Mouse (Mus musculus) neural tube, embryonic 15.5 days (tissue): ENCODE results near the gene Trp53tg5. TPM values are rescaled to one million over a fixed set of nuclear protein-coding genes. Genes with fewer than 3 reads are reported as not detected.

ENCODE experiments used
- ATAC-seq: fragments of 200-750 bp; cut with Nextera tagmentation; 2 replicates; pipeline ENCODE4 v1.8.0; 2017; ENCODE audit warnings: mild to moderate bottlenecking, moderate TSS enrichment, moderate library complexity; ENCODE audit not compliant: low FRiP score
- H3K27ac ChIP-seq: fragments of 300-500 bp; sonication (generic); replicated peaks from 2 replicates; pipeline ENCODE4 v1.5.1; 2015; ENCODE audit warnings: mild to moderate bottlenecking, inconsistent platforms
- H3K27me3 ChIP-seq: fragments of 300-500 bp; sonication (generic); replicated peaks from 2 replicates; pipeline ENCODE4 v1.6.1; 2015; ENCODE audit warnings: inconsistent platforms
- H3K36me3 ChIP-seq: fragments of 300-500 bp; sonication (generic); 2 replicates; pipeline ENCODE4 v1.6.1; 2015; ENCODE audit warnings: inconsistent platforms
- H3K4me1 ChIP-seq: fragments of 300-500 bp; sonication (generic); 2 replicates; pipeline ENCODE4 v1.6.1; 2015; ENCODE audit warnings: inconsistent platforms
- H3K4me2 ChIP-seq: fragments of 300-500 bp; sonication (generic); 2 replicates; pipeline ENCODE4 v1.6.1; 2015; ENCODE audit warnings: inconsistent platforms, mild to moderate bottlenecking, moderate library complexity
- H3K4me3 ChIP-seq: fragments of 300-500 bp; sonication (generic); replicated peaks from 2 replicates; pipeline ENCODE4 v1.5.1; 2015; ENCODE audit warnings: mild to moderate bottlenecking, inconsistent platforms
- H3K9ac ChIP-seq: fragments of 300-500 bp; sonication (generic); replicated peaks from 2 replicates; pipeline ENCODE4 v1.6.1; 2015; ENCODE audit warnings: mild to moderate bottlenecking, inconsistent platforms
- H3K9me3 ChIP-seq: fragments of 300-500 bp; sonication (generic); replicated peaks from 2 replicates; pipeline ENCODE4 v1.6.1; 2016; ENCODE audit warnings: inconsistent platforms
- WGBS: fragments of 180-500 bp; shearing (Covaris S2); methylation state at CpG from one replicate; pipeline ENCODE4 v1.1.7; 2015; ENCODE audit warnings: mixed read lengths; 5-methylcytosine and 5-hydroxymethylcytosine counted together
- polyA plus RNA-seq: library from polyadenylated mRNA; unstranded; fragments of >200 nt; fragmentation: Nextera tagmentation; extraction: Ambion mirVana; gene quantifications from 2 replicates; pipeline ENCODE4 v1.2.1, GENCODE M21; 2015

Trp53tg5 gene
- polyA plus RNA-seq, 1 experiment from 2014 or later = not detected

GRCm38 (mm10) chr2:164426952-164427351 lies 46.6 kb downstream of the Trp53tg5 start:
- WGBS = 91% methylated on average over 5 of the region's 5 CpGs
- Histone ChIP-seq H3K9me3 (no peaks in the 10 kb centered on the region), H3K27me3 (no peaks in the 10 kb centered on the region), H3K4me1 (0 out of 2 replicates have a peak, but pooled peaks cover 2% of the 10 kb centered on the region), H3K9ac (no peak overlapping the region), H3K27ac (no peak overlapping the region), H3K36me3 (no peaks in the 10 kb centered on the region), H3K4me2 (no peak overlapping the region), H3K4me3 (no peak overlapping the region)
- no peak for ATAC-seq

GRCm38 (mm10) chr2:164426121-164426520 lies 47.4 kb downstream of the Trp53tg5 start:
- Histone ChIP-seq H3K4me1 (no peaks in the 10 kb centered on the region), H3K4me3 (no peak overlapping the region), H3K36me3 (no peaks in the 10 kb centered on the region), H3K4me2 (no peak overlapping the region), H3K27me3 (no peaks in the 10 kb centered on the region), H3K27ac (no peak overlapping the region), H3K9me3 (no peaks in the 10 kb centered on the region), H3K9ac (no peak overlapping the region)
- no peak for ATAC-seq
- 28% methylated on average over 12 of the region's 12 CpGs for WGBS

DNA sequence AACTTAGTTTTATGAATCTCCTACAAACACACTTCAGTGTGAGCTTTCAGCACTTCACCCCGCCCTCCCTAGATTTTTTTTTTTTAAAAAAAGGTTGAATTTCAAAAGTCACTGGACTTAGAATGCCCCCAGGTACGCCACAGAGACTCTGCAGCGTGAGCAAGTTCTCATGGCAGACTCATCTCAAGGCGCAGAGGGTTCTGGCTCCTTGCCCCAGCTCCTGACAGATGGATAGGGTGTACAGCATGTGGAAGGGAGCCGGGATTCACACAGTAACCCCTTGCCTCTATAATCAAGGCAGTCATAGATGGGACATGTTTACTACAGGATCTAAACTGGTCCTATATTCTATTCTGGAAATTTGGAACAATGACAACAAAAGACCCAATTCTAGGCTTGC lies 48.1 kb downstream of the Trp53tg5 start:
- ATAC-seq = no peak
- H3K9me3 ChIP-seq = no peaks in the 10 kb centered on the region

GRCm38 (mm10) chr2:164424406-164424805 lies 49.1 kb downstream of the Trp53tg5 start:
- H3K4me1 ChIP-seq = no peaks in the 10 kb centered on the region
- H3K9ac ChIP-seq = no peak overlapping the region
- 86% methylated on average over 8 of the region's 8 CpGs for whole genome bisulfite sequencing
- H3K9me3 ChIP-seq = no peaks in the 10 kb centered on the region
- no peak for ATAC-seq
- no peak overlapping the region for H3K4me3 ChIP-seq
- no peaks in the 10 kb centered on the region for H3K36me3 ChIP-seq
- H3K27ac ChIP-seq = no peak overlapping the region
- H3K4me2 ChIP-seq = no peak overlapping the region
- no peaks in the 10 kb centered on the region for H3K27me3 ChIP-seq

More for the DNA sequence above, 48.1 kb downstream of the Trp53tg5 start:
- no peaks in the 10 kb centered on the region for H3K36me3 ChIP-seq
- no peak overlapping the region for H3K4me2 ChIP-seq
- WGBS = 86% methylated on average over 5 of the region's 5 CpGs
- no peaks in the 10 kb centered on the region for H3K27me3 ChIP-seq
- no peak overlapping the region for H3K4me3 ChIP-seq
- H3K27ac ChIP-seq = no peak overlapping the region
- H3K9ac ChIP-seq = no peak overlapping the region
- H3K4me1 ChIP-seq = no peaks in the 10 kb centered on the region

GRCm38 (mm10) chr2:164423464-164423863 lies 50.1 kb downstream of the Trp53tg5 start:
- Histone ChIP-seq H3K4me1 (no peaks in the 10 kb centered on the region), H3K4me2 (no peak overlapping the region), H3K27me3 (no peaks in the 10 kb centered on the region), H3K4me3 (no peak overlapping the region), H3K9ac (no peak overlapping the region), H3K27ac (no peak overlapping the region), H3K36me3 (no peaks in the 10 kb centered on the region), H3K9me3 (no peaks in the 10 kb centered on the region)
- 88% methylated on average over 11 of the region's 11 CpGs for WGBS
- ATAC-seq = no peak

DNA sequence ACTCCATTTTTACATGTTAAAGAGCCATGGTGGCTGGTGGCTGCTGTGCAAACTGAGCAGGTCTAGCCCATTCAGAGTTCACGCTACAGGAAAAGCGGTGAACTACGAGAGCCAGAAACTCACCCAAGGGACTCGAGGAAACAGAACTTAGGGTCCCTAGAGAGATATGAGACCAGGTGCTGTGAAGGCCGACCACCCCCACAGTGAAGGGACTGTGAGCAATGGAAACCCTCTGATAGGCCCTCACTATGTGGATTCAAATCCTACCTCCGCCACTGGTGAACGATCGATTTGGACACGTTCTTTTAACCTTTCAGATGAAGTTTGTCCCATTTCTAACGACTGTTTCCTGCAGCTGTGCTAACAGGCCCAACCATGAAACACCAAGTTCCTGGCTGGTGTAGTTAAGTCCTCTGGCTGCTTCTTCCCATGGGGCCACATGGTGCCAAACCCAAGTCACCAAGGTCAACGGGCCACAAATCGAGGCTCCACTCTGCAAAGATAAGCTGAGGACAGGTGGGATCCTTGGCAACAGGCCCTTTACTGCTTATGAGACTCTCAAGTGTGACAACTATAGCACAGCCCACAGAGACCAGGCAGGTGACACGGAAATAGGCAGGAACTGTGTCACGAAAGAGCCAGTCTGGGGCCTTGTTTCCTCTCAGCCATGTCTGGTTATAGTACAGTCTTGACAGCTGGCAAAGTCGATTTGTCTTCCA lies 50.7 kb downstream of the Trp53tg5 start:
- H3K27me3 ChIP-seq = no peaks in the 10 kb centered on the region
- 91% methylated on average over 15 of the region's 15 CpGs for WGBS
- no peak overlapping the region for H3K4me2 ChIP-seq
- H3K27ac ChIP-seq = no peak overlapping the region
- H3K9ac ChIP-seq = no peak overlapping the region
- no peak for ATAC-seq
- no peaks in the 10 kb centered on the region for H3K36me3 ChIP-seq
- no peaks in the 10 kb centered on the region for H3K4me1 ChIP-seq
- H3K9me3 ChIP-seq = no peaks in the 10 kb centered on the region
- H3K4me3 ChIP-seq = no peak overlapping the region

DNA sequence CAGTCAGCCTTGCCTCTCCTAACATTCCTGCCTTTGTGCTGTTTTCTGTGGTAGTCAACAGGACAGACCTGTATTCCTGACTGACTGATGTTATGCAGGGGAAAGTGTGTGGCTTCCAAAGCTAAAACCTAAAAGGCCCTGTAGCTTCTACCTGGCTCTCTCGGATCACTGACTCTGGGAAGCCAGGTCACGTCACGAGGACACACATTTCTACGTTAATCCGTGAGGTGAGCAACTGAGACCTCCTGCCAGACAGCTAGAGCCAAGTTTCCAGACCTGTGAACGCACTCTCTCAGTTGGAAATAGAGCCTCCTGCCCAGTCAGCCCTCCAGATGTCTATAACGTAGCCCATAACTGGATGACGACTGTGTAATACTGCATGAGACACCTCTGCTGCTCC lies 51.5 kb downstream of the Trp53tg5 start:
- Histone ChIP-seq H3K9ac (no peak overlapping the region), H3K4me3 (no peak overlapping the region), H3K36me3 (no peaks in the 10 kb centered on the region), H3K9me3 (no peaks in the 10 kb centered on the region), H3K4me2 (no peak overlapping the region), H3K4me1 (no peaks in the 10 kb centered on the region), H3K27ac (no peak overlapping the region), H3K27me3 (no peaks in the 10 kb centered on the region)
- WGBS = 94% methylated on average over 8 of the region's 8 CpGs
- no peak for ATAC-seq

- no peak overlapping the region for H3K4me3 ChIP-seq
- 88% methylated on average over 7 of the region's 7 CpGs for whole genome bisulfite sequencing
- no peak overlapping the region for H3K9ac ChIP-seq
- H3K4me1 ChIP-seq = no peaks in the 10 kb centered on the region
- H3K9me3 ChIP-seq = no peaks in the 10 kb centered on the region
- no peaks in the 10 kb centered on the region for H3K27me3 ChIP-seq
- no peaks in the 10 kb centered on the region for H3K36me3 ChIP-seq
- H3K4me2 ChIP-seq = no peak overlapping the region
- no peak for ATAC-seq
- no peak overlapping the region for H3K27ac ChIP-seq
Observed at GRCm38 (mm10) chr2:164421306-164421705, 52.2 kb downstream of the Trp53tg5 start.

Other genes with a start within 250 kb of the Trp53tg5 start
- gene Svs2, start 235.3 kb downstream of the Trp53tg5 start, polyA plus RNA-seq = not detected in 2 replicates
- gene Svs3b, start 217.1 kb downstream of the Trp53tg5 start, polyA plus RNA-seq = not detected in 2 replicates
- not detected in 2 replicates for gene Svs4, start 195.3 kb downstream of the Trp53tg5 start, polyA plus RNA-seq
- gene Svs3a, start 184.5 kb downstream of the Trp53tg5 start, polyA plus RNA-seq = not detected in 2 replicates
- not detected in 2 replicates for gene Svs6, start 157.0 kb downstream of the Trp53tg5 start, polyA plus RNA-seq
- gene Svs5, start 141.0 kb downstream of the Trp53tg5 start, polyA plus RNA-seq = not detected in 2 replicates
- gene Slpi, start 84.6 kb downstream of the Trp53tg5 start, polyA plus RNA-seq = 0.36 and 0.43 TPM in 2 replicates
- gene Rbpjl, start 70.6 kb downstream of the Trp53tg5 start, polyA plus RNA-seq = 0.17 and 0.61 TPM in 2 replicates
- 8.5 and 11.1 TPM in 2 replicates for gene Matn4, start 68.6 kb downstream of the Trp53tg5 start, polyA plus RNA-seq
- 9.0 and 26.2 TPM in 2 replicates for gene Sdc4, start 29.8 kb downstream of the Trp53tg5 start, polyA plus RNA-seq
- gene Sys1, start 16.8 kb downstream of the Trp53tg5 start, polyA plus RNA-seq = 86.8 and 92.7 TPM in 2 replicates
- 4.5 and 5.8 TPM in 2 replicates for gene Gm20458, start 12.8 kb downstream of the Trp53tg5 start, polyA plus RNA-seq
- 22.2 and 25.3 TPM in 2 replicates for gene Dbndd2, start 12.4 kb upstream of the Trp53tg5 start, polyA plus RNA-seq
- gene Pigt, start 23.8 kb upstream of the Trp53tg5 start, polyA plus RNA-seq = 88.8 and 92.2 TPM in 2 replicates
- 1.6 and 10.4 TPM in 2 replicates for gene Wfdc2, start 88.7 kb upstream of the Trp53tg5 start, polyA plus RNA-seq
- not detected in 2 replicates for gene Spint3, start 99.7 kb upstream of the Trp53tg5 start, polyA plus RNA-seq
- 0.31 TPM in 1 of 2 replicates, not detected in the other for gene Wfdc6a, start 111.7 kb upstream of the Trp53tg5 start, polyA plus RNA-seq
- not detected in 2 replicates for gene Eppin, start 119.9 kb upstream of the Trp53tg5 start, polyA plus RNA-seq
- gene Wfdc6b, start 139.8 kb upstream of the Trp53tg5 start, polyA plus RNA-seq = not detected in 2 replicates
- not detected in 2 replicates for gene Wfdc8, start 139.9 kb upstream of the Trp53tg5 start, polyA plus RNA-seq
- gene Wfdc16, start 165.1 kb upstream of the Trp53tg5 start, polyA plus RNA-seq = not detected in 2 replicates
- not detected in 2 replicates for gene Wfdc10, start 182.3 kb upstream of the Trp53tg5 start, polyA plus RNA-seq
- gene Wfdc9, start 182.9 kb upstream of the Trp53tg5 start, polyA plus RNA-seq = not detected in 2 replicates
- gene Wfdc11, start 200.4 kb upstream of the Trp53tg5 start, polyA plus RNA-seq = not detected in 2 replicates
- not detected in 2 replicates for gene Wfdc13, start 211.4 kb upstream of the Trp53tg5 start, polyA plus RNA-seq
- not detected in 2 replicates for gene Spint4, start 224.8 kb upstream of the Trp53tg5 start, polyA plus RNA-seq
- gene Spint5, start 241.6 kb upstream of the Trp53tg5 start, polyA plus RNA-seq = not detected in 2 replicates